Mouse (Mus musculus) T-helper 1 cell (primary cell): ENCODE data around the gene Nol10.

Source experiments
- in situ Hi-C: fragments of 300-600 bp; cut with MboI, MseI; formaldehyde crosslinking; loops from one replicate; pipeline ENCODE4 v1.15.1; 2025; ENCODE audit warnings: high pct_unique_total_duplicates

The Nol10 gene

GRCm38 (mm10) chr12:17362316-17362715 lies 14.1 kb downstream of the Nol10 start:
- in situ Hi-C loops = no loop called here

GRCm38 (mm10) chr12:17366981-17367380 lies 18.7 kb downstream of the Nol10 start:
- in situ Hi-C loops = no loop called here

GRCm38 (mm10) chr12:17369111-17369510 lies 20.9 kb downstream of the Nol10 start:
- in situ Hi-C loops = no loop called here

GRCm38 (mm10) chr12:17369551-17370325 lies 21.5 kb downstream of the Nol10 start:
- in situ Hi-C loops = loop anchor here (5.0 kb wide), 1 partner anchor 178 kb away; no protein-coding TSS in a partner anchor

- in situ Hi-C loops = loop anchor here (5.0 kb wide), 1 partner anchor 176 kb away; no protein-coding TSS in a partner anchor
These were observed 23.5 kb downstream of the Nol10 start for GRCm38 (mm10) chr12:17371589-17372235.

DNA sequence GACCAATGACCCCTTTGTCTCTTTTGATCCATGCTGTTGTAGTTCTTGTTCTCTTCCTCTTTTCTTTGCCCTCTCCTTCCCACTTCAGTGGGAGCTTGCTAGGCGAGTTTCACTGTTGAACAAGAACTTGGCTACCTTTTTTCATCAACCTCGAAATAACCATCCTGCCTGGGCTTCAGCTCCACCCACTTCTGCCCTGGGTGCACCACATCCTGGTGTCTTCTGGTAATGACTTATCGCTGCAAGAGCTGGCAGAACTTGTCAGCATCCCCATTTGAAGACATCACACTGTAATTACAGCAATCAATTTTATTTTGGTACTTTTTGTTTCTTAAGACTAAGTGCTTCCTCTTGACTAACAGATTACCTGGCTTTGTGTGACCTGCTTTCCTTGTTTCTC lies 24.4 kb downstream of the Nol10 start:
- in situ Hi-C loops = loop anchor here (5.0 kb wide), 1 partner anchor 175 kb away; no protein-coding TSS in a partner anchor

DNA sequence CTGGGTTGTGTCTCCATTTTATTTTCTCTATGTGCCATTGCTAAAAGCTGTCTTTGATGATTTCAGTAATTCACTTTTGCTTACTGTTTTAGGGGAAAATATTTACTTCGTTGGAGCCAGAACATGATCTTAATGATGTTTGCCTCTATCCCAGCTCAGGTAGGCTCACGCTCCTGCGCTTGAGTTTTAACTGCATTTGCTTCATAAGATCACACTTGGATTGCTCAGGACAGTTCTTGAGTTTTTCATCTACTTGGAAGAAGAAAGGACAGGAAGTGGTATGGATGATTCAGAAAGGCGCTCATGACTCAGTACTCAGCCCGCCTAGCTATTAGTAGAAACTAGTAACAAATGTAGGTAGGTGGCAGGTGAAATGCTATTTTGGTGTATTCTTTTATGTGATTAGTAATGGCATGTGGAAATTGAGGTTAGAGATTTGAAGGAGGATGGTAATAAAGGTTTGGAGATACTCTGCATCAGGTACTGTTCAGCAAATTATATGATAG lies 25.3 kb downstream of the Nol10 start:
- in situ Hi-C loops = loop anchor here (5.0 kb wide), 1 partner anchor 174 kb away; no protein-coding TSS in a partner anchor

GRCm38 (mm10) chr12:17375243-17375642 lies 27.0 kb downstream of the Nol10 start:
- in situ Hi-C loops = loop anchor here (25.0 kb wide), 1 partner anchor 412 kb away; no protein-coding TSS in a partner anchor

DNA sequence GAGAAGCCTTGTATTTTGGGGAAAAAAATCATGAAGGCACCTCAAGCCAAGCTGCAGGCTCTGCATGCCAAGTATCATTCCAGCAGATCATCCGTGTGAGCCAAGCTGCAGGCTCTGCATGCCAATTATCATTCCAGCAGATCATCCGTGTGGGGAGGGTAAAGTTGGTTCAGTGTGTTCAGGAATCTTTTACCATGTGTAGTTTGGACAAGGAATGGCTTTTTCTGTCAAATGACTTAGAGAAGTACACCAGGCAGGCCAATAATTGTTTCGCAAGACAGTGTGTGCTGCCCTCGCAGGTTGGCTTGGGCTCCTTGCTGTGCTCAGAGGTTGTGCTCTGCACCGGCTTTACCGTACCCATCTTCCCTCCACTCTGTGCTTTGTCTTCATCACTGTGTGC lies 28.3 kb downstream of the Nol10 start:
- in situ Hi-C loops = loop anchor here (25.0 kb wide), 1 partner anchor 411 kb away; no protein-coding TSS in a partner anchor

GRCm38 (mm10) chr12:17380991-17381390 lies 32.7 kb downstream of the Nol10 start:
- in situ Hi-C loops = loop anchor here (25.0 kb wide), 1 partner anchor 406 kb away; no protein-coding TSS in a partner anchor

- in situ Hi-C loops = loop anchor here (25.0 kb wide), 1 partner anchor 405 kb away; no protein-coding TSS in a partner anchor
These were observed 34.5 kb downstream of the Nol10 start for GRCm38 (mm10) chr12:17382759-17383158.

DNA sequence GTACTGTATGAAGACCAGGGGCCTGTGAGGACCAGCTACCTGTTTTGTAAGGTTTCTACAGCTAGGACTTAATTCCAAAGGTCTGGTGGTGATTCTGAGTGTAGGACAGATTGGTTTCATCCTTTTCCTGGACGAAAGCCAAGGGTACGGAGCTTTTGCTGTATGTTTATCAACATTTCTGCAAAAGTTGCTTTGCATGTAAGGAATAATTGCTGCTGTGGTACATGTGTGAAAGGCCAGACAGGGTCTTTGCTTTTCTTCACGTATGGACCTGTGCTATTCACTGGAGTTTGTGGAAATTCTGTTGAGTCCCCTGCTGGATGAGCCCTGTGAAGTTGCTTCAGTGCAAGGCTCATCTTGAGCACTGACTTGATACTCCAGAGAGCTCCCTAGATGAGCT lies 38.6 kb downstream of the Nol10 start:
- in situ Hi-C loops = loop anchor here (25.0 kb wide), 1 partner anchor 400 kb away; no protein-coding TSS in a partner anchor

- in situ Hi-C loops = loop anchor here (25.0 kb wide), 1 partner anchor 400 kb away; no protein-coding TSS in a partner anchor
These were observed 39.3 kb downstream of the Nol10 start for GRCm38 (mm10) chr12:17387332-17388135.

DNA sequence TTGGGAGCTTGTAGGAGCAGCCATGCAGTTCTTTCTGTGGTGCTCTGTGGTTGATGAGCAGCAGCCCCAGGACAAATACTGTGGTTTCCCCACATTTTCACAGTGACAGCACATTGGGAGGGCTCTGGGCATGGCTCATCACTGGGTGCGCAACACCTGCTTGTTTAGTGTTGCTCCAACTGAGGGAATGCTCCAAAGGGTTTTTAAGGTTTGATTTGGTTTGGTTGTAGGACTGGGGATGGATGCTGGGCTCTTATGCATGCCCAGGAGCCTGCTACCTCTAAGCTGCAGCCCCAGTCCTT lies 39.8 kb downstream of the Nol10 start:
- in situ Hi-C loops = loop anchor here (25.0 kb wide), 1 partner anchor 399 kb away; no protein-coding TSS in a partner anchor

DNA sequence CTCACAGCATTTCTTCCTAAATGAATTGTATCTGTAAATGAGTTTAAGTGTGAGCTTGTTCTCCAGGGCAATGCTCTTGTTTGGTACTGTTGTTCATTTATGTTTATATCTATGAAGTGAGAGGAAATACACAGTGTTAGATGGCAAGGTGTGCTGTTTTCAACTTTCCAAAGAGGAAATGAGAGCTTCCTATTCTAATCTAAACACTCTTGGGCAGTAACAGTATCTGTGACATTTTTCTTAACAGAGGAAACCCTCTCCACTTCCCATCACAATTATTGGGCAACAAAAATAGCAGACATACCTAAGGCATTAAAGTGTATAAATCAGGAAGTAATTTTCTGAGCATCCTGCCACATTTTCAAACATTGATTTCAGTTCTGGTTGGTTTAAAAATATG lies 41.8 kb downstream of the Nol10 start:
- in situ Hi-C loops = loop anchor here (25.0 kb wide), 1 partner anchor 397 kb away; no protein-coding TSS in a partner anchor

DNA sequence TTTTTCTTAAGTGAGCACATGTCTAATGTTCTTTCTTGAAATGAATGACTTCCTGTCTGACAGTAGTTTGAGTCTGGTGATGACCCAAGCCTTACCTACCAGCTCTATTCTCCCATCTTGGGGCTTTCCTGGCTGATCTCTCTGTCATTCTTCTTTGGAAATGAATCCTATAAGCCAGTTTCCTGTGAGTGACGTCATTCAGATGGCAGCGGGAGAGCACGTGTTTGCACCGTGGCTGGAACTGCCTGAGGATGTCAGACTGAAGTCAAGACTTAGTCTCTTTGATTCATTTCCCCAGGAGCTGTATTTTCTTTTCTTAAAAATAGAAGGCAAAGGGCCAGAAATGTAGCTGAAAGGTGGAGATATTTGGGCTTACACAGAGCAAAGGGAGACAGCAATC lies 42.3 kb downstream of the Nol10 start:
- in situ Hi-C loops = loop anchor here (25.0 kb wide), 1 partner anchor 397 kb away; no protein-coding TSS in a partner anchor

DNA sequence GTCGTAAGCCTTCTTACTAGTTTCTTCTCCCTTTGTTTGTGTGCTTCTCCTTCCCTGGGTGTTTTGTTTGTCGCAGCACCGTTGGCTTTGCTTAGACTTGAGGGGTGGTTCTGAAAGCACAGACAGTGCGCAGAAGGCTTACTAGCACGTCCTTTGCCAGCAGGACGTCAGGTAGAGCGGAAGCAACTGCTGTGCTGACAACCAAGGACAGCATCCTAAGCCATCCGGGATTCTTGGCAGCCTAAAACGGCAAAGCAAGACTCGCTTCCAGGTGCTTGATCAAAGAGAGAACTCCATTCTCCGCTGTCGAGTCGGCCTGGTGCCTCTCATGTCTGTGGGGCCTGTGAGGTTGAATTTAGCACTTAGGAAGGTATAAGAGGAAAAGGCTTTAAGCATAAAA lies 44.9 kb downstream of the Nol10 start:
- in situ Hi-C loops = loop anchor here (25.0 kb wide), 1 partner anchor 394 kb away; no protein-coding TSS in a partner anchor

DNA sequence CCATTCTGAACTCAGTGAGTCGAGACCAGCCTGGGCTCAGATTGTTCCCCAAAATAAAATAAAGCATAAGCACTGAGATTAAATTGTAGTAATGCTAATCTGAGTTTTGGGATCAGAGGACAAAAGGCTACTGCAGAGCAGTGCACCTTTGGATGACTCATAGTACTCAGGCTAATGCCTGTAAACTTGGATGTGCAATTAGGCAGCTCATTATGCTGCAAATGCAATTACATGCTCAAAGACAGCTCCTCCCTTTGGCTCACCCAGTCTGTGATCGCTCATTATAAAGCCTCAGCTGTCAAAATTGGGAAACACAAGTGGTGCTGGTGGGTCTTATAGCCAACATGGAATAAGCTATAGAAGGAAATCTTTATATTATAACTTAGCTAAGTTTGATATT lies 48.9 kb downstream of the Nol10 start:
- in situ Hi-C loops = loop anchor here (25.0 kb wide), 1 partner anchor 390 kb away; no protein-coding TSS in a partner anchor

DNA sequence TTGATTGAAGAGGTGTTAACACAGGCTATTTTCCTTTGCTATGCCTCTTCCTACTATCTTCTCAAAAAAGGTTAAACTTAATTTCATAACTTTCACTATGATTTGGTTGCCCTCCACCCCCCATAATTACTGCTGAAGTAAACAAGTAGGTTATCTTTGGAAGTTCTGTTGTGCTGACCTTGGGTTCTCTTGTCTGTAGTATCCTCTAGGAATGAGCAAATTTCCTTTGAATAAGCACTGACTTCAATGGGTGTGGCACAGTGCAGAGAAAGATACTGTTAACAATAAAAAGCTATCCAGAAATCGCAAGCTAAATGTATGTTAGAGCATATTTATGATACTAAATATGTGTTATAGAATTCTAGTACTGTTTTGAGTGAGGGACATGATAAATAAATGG lies 53.2 kb downstream of the Nol10 start:
- in situ Hi-C loops = no loop called here

DNA sequence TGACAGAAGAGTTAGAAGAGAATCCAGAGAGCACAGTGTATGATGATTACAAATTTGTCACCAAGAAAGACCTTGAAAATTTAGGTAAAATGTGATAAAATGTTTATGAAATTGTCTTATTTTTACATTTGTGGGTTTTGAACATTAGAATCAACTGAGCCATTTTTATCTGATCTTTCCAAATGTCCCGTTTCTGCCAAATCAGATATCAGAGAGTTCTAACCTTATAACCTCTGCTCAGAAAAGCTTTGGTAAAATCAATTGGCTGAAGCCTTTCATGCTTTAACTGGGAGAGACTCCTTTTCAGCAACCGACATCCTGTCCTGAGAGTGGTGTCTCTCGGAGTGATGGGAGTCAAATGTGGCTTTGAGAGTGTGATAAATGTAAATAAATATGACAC lies 53.9 kb downstream of the Nol10 start:
- in situ Hi-C loops = no loop called here

- in situ Hi-C loops = no loop called here
These were observed 55.7 kb downstream of the Nol10 start for GRCm38 (mm10) chr12:17403998-17404397.
